Mouse (Mus musculus) brain, adult 10 weeks (tissue): ENCODE results near the gene Snx32. TPM values are rescaled to one million over a fixed set of nuclear protein-coding genes. Genes with fewer than 3 reads are reported as not detected.

ENCODE experiments used
- polyA plus RNA-seq: library from polyadenylated mRNA; stranded (reverse); fragments of 350-450 nt; fragmentation: Illumina TruSeq; extraction: RNeasy Lipid Tissue Mini Kit (QIAGEN cat#74804); gene quantifications from one replicate; pipeline ENCODE4 v1.2.3, GENCODE M21; 2015; ENCODE audit warnings: low read depth, low replicate concordance

The Snx32 gene
- polyA plus RNA-seq, result 96.1 TPM

DNA sequence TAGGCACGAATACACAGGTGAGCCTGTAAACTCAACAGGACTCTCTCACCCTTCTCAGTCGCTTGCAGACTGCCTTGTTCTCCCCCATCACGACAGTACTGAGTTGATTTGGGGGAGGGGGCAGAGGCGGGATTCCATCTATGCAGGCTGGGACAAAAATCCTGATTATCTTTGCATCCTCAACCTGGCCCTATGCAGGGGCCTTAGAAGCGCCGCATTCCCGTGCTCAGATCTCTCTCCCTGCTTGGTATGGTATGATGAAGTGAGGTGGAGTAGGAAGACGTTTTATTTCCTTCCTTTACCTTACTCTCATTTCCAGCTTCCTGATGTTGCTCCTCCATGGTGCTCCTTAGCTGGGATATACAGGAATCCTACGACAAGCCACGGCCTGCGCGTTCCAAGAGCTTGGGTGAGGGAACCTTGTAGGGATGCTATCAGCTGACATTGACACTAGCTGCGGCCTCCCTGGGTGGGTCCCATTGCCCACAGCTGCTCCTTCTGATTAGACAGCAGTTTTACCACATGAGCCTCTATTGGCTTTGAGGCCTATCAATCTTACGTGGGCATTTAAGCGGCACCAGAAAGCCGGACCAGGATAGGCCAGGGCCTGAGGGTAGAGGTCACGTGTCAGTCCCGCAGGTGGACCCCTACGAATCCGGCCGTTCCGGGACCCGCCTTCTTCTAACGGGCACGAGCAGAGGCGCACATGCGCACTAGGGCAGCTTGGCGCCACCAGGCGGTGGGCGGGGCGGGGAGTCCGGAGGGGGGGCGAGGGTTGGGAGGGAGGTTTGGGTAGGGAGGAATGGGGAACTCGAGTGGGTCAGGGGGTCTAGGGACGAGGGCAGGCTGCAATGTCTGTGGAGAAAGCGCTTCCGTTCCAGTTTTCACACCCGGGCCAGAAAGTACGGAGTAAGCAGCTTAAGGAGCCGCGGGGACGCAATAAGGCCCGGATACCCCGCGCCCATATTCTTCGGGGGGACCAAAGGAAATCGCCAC is at the start of gene Snx32:
Gene Snx32 (minus strand): TSS at position 508 of the 996 bp plus-strand sequence.

DNA sequence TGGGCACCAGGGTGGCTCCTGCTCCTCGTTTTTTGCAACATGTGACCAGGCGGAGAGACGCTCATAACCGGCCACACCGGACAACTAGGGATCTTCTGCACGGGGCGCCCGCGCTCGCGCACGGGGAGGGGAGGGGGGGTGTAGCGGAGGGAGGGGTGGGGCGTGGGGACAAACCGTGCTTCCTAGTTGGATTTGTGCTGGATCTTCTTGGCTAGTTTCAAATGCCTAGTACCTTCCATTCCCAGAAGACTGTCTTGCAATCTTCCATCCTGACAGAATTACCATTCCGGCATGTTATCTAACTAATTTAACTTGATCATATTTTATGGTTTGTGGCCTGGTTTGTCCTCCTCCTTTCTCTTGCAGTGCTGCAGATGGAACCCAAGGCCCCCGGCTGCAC is 6.7 kb downstream of the Snx32 start, which contains the start of gene 1700020D05Rik:
Gene 1700020D05Rik (minus strand): TSS at position 101 of the 400 bp plus-strand sequence.

DNA sequence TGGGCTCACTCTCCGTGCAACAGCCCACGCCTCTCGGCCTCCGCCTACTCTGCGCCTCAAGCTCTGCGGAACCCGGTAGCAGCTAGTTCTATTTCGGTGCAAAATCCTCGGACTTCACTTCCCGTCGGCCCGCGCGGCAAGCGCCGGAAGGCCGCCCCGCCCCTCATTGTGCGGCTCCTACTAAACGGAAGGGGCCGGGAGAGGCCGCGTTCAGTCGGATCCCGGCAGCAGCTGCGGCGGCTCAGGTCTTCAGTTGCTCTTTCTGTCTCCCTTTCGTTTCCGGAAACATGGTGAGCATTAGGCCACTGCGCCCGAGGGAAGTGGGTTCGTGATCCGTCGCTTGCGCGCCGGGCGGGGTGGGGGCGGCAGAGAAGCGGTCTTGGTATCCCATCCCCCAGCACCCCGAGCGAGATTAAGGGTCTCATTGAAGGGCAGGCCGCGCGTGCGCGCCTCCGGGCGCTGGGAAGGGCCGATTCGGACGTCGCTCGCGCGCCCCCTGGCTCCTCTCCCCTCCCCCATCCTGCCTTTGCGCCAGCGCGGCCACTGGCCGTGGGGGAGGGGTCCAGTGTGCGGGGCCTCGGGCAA is 19.9 kb downstream of the Snx32 start, which contains the start of gene Cfl1:
Gene Cfl1 (plus strand): TSS at position 143 of the 585 bp plus-strand sequence.

DNA sequence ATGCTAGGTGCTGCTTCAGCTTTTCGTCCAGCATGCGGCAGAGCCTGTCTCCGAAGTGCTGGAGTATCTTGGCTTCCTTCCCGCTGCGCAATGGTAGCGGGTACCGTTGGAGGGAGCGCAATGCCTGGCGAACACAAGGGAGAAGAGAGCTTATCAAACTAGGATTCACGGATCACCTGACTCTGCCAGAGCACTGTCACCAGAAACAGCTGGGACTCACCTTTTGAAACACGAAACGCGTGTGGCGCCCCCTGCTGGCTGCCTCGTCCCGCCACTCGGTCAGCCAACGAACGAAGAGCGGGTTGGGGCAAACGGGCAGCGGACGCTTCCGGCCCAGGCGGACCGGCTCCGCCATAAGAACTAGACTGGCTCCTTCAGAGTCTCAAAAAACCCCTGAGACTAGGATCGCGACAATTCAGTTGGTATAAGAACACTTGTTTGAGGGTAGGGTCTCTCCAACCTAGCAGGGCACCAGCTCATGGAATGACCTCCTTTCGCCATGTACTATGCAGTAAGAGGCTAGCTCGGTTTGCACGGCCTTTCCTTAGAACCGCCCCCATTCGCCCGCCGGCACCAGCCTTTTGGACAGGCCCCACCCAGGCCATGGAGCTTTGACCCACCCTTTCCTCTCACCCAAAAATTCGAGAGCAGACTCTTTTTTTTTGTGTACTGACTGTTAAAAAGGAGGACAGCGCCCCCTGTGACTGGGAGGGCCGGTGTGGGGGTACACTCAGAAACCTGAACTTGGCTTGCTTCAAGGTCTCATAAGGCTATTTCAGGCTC is 22.4 kb downstream of the Snx32 start, which contains the start of gene Mus81:
Gene Mus81 (minus strand): TSS at position 635 of the 783 bp plus-strand sequence.

DNA sequence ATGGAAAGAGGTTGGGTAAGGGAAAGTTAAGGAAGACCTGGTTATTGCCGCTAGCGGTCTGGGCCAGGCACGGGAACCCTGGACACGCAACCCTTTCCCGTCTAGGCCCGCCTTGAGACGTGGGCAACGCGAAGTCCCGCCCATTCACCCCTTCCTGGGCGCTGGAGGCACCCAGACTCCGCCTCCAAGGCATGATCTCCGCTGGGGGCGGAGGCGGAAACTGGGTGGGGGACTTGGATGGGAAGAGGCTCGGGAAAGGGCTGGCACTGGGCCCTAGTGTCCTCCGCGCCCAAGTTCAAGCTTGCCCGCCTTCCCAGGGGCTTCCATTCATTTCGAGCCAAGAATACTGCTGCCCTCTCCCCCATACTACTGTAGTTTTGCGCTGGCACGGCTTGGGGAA is 36.6 kb downstream of the Snx32 start, which contains the start of gene Efemp2:
Gene Efemp2 (plus strand): TSS at position 235 of the 400 bp plus-strand sequence.

DNA sequence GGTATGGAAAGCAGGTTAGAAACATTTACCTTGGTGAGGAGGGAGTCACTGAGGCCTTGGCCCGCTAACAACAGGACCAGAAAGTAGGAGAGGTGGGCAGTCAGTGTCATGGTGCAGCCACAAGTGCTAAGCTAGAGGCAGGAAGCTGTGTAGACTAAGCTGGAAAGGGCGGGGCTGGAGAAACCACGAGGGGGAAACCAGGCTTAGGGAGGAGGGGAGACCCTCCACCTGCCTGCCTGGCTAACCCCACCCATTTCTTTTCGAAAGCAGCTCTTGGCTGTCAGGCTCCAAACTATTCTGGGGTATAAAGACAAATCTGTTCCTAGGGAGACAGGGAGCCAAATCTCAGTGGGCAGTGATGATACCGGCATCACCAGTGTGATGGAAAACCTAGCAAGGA is 42.0 kb downstream of the Snx32 start, which contains the start of gene Ctsw:
Gene Ctsw (minus strand): TSS at position 134 of the 400 bp plus-strand sequence.

DNA sequence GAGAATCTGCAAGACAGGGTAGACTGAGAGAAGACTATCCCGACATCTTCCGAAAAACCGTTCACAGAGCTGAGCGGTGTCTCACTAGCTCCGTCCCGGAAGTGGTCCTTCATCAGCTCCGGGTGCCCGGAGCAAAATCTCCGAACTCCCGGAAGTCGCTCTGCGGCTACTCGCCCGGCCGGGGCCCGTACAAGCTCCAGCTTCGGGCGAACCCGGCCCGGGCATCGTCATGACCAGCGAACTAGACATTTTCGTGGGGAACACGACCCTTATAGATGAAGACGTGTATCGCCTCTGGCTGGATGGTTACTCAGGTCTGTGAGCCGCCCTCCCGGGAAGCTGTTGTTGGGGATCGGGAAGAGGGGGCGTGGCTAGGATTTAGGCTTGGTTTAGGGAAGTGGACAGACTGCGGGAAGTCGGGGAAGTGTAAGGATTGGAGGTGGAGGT is 49.9 kb downstream of the Snx32 start, which contains the start of gene Fibp:
Gene Fibp (plus strand): TSS at position 151 of the 447 bp plus-strand sequence.

DNA sequence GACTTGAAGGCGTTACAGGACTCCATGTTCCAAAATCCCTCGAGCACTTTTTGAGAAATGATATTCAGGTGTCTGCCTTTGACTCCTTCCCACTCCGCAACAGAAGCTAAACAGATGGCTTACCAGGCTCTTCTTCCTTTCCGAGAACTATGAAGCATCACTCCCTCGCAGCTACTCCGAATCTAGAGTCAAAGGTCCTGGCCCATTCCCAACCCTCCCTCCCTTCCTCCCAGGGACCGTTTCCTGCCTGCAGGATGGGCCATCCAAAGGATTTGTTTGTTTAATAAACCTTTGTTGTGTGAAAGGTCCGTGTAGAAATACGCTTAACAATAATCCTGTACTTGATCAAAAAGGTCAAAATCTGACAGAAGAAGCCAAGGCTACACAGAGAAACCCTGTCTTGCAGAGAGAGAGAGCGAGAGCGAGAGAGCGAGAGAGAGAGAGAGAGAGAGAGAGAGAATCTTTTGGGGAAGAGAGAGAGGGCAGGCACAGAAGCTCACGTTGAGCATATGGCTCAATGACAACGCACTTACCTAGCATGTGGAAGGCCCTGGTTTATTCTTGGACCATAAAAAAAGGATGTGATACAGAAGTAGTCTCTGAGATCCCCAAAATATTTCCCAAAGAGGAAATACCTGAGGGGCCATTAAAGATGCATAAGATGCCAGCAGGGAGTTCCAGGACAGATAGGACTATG is 52.4 kb downstream of the Snx32 start, which contains the start of gene Ccdc85b:
Gene Ccdc85b (minus strand): TSS at position 149 of the 697 bp plus-strand sequence.

DNA sequence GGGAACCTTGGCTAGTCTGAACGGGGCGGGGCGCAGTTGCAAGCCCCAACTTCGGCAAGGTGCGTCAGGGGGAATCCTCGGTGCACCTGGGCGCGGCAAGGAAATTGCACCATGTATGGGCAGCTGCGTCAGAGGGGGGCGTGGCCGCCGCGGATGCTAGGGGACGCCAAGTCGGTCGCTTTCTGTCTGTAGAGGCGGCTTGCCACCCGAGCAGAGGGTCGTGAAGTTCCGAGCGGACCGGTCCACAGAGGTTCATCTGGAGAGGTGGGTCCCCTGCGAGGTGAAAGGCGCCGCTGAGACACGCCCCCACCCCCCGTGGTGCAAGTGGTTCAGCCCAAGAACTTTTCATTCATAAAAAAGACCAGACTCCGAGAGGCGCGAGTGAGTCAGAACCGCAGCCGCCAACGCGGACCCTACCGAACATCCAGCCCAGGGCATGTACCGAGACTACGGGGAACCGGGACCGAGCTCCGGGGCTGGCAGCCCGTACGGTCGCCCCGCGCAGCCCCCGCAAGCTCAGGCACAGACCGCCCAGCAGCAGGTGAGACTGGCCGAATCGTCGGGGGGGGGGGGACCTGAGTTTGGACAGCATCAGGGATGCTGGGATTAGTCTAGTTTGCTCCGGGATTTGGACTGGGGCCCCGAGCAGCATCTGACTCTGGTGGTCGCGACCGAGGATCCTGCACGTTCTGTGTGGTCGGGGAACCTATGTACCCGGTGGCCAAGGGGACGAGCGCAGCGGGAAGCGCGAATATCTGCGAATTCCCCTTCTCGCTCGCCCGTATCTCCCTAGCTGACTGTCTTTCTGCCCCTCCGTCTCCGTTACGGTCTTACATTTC is 62.6 kb downstream of the Snx32 start, which contains the start of gene Fosl1:
Gene Fosl1 (plus strand): TSS at position 33 of the 839 bp plus-strand sequence.

Other genes starting within 250 kb of the Snx32 start
- gene Pacs1, start 237.4 kb downstream of the Snx32 start, polyA plus RNA-seq, result 37.4 TPM
- gene Sf3b2, start 215.1 kb downstream of the Snx32 start, polyA plus RNA-seq, result 163 TPM
- 29.7 TPM for gene Gal3st3, start 212.2 kb downstream of the Snx32 start, polyA plus RNA-seq
- not detected for gene Catsper1, start 174.8 kb downstream of the Snx32 start, polyA plus RNA-seq
- gene Cst6, start 161.0 kb downstream of the Snx32 start, polyA plus RNA-seq, result 38.9 TPM
- gene Eif1ad, start 143.8 kb downstream of the Snx32 start, polyA plus RNA-seq, result 30.5 TPM
- gene Banf1, start 143.4 kb downstream of the Snx32 start, polyA plus RNA-seq, result 117 TPM
- 47.6 TPM for gene Sart1, start 121.8 kb downstream of the Snx32 start, polyA plus RNA-seq
- not detected for gene Tsga10ip, start 108.0 kb downstream of the Snx32 start, polyA plus RNA-seq
- gene Drap1, start 85.6 kb downstream of the Snx32 start, polyA plus RNA-seq, result 429 TPM
- 80.0 TPM for gene AI837181, start 85.4 kb downstream of the Snx32 start, polyA plus RNA-seq
- not detected for gene Fosl1, start 63.0 kb downstream of the Snx32 start, polyA plus RNA-seq
- gene Ccdc85b, start 52.6 kb downstream of the Snx32 start, polyA plus RNA-seq, result 23.3 TPM
- gene Fibp, start 49.9 kb downstream of the Snx32 start, polyA plus RNA-seq, result 87.6 TPM
- not detected for gene Ctsw, start 42.0 kb downstream of the Snx32 start, polyA plus RNA-seq
- 15.4 TPM for gene Efemp2, start 36.6 kb downstream of the Snx32 start, polyA plus RNA-seq
- 32.4 TPM for gene Mus81, start 22.1 kb downstream of the Snx32 start, polyA plus RNA-seq
- gene Cfl1, start 20.1 kb downstream of the Snx32 start, polyA plus RNA-seq, result 1,416 TPM
- 3.0 TPM for gene 1700020D05Rik, start 6.8 kb downstream of the Snx32 start, polyA plus RNA-seq
- not detected for gene Ovol1, start 50.1 kb upstream of the Snx32 start, polyA plus RNA-seq
- 2.5 TPM for gene Ap5b1, start 57.5 kb upstream of the Snx32 start, polyA plus RNA-seq
- 40.8 TPM for gene Rnaseh2c, start 91.3 kb upstream of the Snx32 start, polyA plus RNA-seq
- gene Kat5, start 99.7 kb upstream of the Snx32 start, polyA plus RNA-seq, result 92.0 TPM
- gene Rela, start 126.9 kb upstream of the Snx32 start, polyA plus RNA-seq, result 14.1 TPM
- 8.9 TPM for gene Sipa1, start 153.2 kb upstream of the Snx32 start, polyA plus RNA-seq
- 16.2 TPM for gene Map3k11, start 178.2 kb upstream of the Snx32 start, polyA plus RNA-seq
- gene Pcnx3, start 178.4 kb upstream of the Snx32 start, polyA plus RNA-seq, result 32.6 TPM
- gene Kcnk7, start 193.8 kb upstream of the Snx32 start, polyA plus RNA-seq, result 0.64 TPM
- gene Ehbp1l1, start 215.8 kb upstream of the Snx32 start, polyA plus RNA-seq, result 11.2 TPM
- gene Fam89b, start 219.1 kb upstream of the Snx32 start, polyA plus RNA-seq, result 30.2 TPM
- gene Ltbp3, start 230.4 kb upstream of the Snx32 start, polyA plus RNA-seq, result 27.2 TPM